Mouse (Mus musculus) olfactory bulb, adult 2 months (tissue): ENCODE data around the gene Gria4.

Experiments
- CTCF ChIP-seq: fragments of 200-500 bp; IDR thresholded peaks from 2 replicates; pipeline ENCODE4 v1.5.1; 2012; ENCODE audit warnings: low read depth, mild to moderate bottlenecking, low read length, moderate library complexity; ENCODE audit not compliant: insufficient read depth
- POLR2A ChIP-seq: fragments of 200-500 bp; IDR thresholded peaks from 2 replicates; pipeline ENCODE4 v1.6.1; 2012; ENCODE audit warnings: mild to moderate bottlenecking, low read depth, low read length, moderate library complexity; ENCODE audit not compliant: insufficient read depth

DNA sequence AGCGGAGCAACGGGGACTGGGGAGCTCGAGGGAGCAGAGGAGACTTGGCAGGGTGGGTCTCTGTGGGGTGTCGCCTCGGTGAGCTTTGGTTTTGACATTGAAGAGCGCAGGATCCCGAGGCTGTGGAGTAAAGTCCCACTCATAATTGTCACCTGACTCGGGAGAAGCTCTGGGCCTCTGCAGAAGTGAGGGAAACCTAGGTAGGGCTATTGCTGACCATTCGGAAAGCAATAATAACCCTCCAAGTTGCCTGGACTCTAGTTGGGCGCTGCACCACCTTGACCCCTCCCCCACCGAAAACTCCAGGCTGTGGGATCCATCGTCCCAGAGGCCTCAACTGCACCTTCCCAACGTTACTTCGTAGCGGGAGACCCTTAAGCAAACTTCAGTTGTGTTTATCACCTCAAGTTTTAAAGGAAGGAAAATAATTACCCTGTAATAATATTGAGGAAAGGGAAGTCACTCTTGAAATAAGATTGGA, 419.4 kb downstream of the Gria4 start:
- no peak for TF ChIP-seq CTCF
- no peak for TF ChIP-seq POLR2A
